Mouse (Mus musculus): Measurements from ENCODE around the gene Epn3. TPM values are rescaled to one million over a fixed set of nuclear protein-coding genes. Genes with fewer than 3 reads are reported as not detected.
A peak's percentile ranks its signal among the peaks of the same experiment; 100 is the strongest.

Gene Epn3
- polyA plus RNA-seq (2014; fragmentation: Nextera tagmentation; extraction: Ambion mirVana) = 0.27 and 0.50 TPM in 2 replicates

DNA sequence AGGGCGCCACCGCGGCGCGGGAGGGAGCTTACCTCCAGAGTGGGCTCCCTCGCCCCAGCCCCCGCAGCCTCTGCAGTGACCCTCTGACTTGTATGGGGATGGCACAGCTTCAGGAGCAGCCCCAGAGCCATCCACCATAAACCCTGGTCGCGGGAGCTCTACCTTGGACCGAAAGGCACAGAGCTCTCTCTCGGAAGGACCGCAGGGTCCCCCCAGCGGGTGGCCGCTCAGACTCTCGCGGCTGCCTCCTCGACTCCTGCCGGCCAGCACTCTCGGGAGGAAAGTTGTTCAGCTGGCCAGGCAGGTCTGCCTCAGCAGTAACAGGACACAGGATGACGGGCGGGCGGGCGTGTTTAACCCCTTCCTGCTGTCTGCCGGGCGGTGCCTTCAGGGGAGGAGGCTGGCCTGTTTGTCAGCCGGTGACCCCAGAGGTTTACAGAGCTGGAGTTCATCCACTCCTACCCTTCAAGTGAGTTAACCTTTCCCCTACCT is at the start of gene Epn3:
TSS of gene Epn3 (minus strand) at position 314 of the 492 bp plus-strand sequence.
- under 1% methylated on average over 23 of the region's 26 CpGs for WGBS

DNA sequence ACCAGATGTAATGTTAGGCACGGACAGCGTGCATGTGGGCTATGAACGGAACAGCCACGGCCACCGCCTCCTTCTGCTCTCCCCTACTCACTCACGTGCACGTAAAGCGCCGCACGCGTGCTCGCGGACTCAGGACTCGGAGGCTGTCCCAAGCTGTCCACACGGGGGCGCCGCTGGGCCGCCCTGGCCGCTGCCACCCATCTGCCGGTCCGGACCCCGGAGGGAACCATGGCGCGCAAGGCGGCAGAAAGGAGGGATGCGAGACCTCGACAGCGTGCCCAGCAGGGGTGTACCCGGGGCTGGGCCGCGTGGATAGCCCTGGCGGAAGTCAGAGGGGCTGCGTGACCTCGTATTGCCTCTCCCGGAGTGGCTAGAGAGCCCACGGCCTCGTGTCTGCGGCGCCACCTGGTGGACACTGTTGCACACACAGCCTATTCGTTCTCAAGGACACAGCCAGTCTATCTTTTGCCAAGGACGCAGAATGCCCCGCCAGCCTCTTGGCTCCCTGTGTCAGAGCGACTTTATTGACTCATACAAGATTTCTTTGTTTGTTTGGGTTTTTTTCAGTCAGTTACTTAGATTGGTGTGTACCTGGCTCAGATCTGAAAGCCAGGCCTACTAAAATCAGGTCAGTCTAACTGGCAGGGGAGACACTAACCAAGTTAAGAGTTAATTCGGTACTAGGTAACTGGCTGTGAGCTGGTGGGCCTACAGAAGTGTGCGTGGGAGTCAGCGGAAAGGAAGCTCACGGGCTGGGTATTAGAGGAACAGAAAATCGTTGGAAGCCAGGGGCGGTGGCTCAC is 49.3 kb upstream of the Epn3 start, which contains the start of gene Rsad1:
TSS of gene Rsad1 (minus strand) at position 368 of the 803 bp plus-strand sequence.
- DNase-seq (ENCODE audit: low spot score, missing footprints) (peak; percentile 100), ATAC-seq (ENCODE audit: low FRiP score) (peak; percentile 92)
- Histone ChIP-seq H3K4me1 (ENCODE audit: control insufficient read depth, insufficient read depth, low read length) (peaks cover 7% of the 10 kb centered on the region), H3K27ac (ENCODE audit: low read depth, low read length) (peak within 1 kb of the TSS; percentile 4; the same call in 1 of the 2 replicates), H3K9me3 (ENCODE audit: control insufficient read depth, low read length) (no peaks in the 10 kb centered on the region), H3K4me3 (ENCODE audit: low read depth, low read length) (peak within 1 kb of the TSS; percentile 44), H3K27me3 (ENCODE audit: control insufficient read depth, insufficient read depth, low read length) (no peaks in the 10 kb centered on the region), H3K4me2 (peak within 1 kb of the TSS; percentile 90), H3K9ac (ENCODE audit: low read length) (peak within 1 kb of the TSS; percentile 44), H3K36me3 (ENCODE audit: control insufficient read depth, insufficient read depth, low read length) (no peaks in the 10 kb centered on the region)
- 5% methylated on average over 49 of the region's 49 CpGs for WGBS

More for the DNA sequence above, at the start of gene Epn3:
- peak; percentile 38; the same call in 1 of the 2 replicates for ATAC-seq (ENCODE audit: low FRiP score)
- Histone ChIP-seq H3K4me2 (peak within 1 kb of the TSS; percentile 57), H3K9ac (ENCODE audit: low read length) (peak within 1 kb of the TSS; percentile 51), H3K4me1 (ENCODE audit: control insufficient read depth, insufficient read depth, low read length) (peaks cover 13% of the 10 kb centered on the region), H3K9me3 (ENCODE audit: control insufficient read depth, low read length) (no peaks in the 10 kb centered on the region), H3K36me3 (ENCODE audit: control insufficient read depth, insufficient read depth, low read length) (no peaks in the 10 kb centered on the region), H3K27me3 (ENCODE audit: control insufficient read depth, insufficient read depth, low read length) (peaks cover 12% of the 10 kb centered on the region; the same call in 1 of the 2 replicates), H3K27ac (ENCODE audit: low read depth, low read length) (no peak within 1 kb of the TSS), H3K4me3 (ENCODE audit: low read depth, low read length) (peak within 1 kb of the TSS; percentile 26)
- peak; percentile 88 for DNase-seq (ENCODE audit: low spot score, missing footprints)

DNA sequence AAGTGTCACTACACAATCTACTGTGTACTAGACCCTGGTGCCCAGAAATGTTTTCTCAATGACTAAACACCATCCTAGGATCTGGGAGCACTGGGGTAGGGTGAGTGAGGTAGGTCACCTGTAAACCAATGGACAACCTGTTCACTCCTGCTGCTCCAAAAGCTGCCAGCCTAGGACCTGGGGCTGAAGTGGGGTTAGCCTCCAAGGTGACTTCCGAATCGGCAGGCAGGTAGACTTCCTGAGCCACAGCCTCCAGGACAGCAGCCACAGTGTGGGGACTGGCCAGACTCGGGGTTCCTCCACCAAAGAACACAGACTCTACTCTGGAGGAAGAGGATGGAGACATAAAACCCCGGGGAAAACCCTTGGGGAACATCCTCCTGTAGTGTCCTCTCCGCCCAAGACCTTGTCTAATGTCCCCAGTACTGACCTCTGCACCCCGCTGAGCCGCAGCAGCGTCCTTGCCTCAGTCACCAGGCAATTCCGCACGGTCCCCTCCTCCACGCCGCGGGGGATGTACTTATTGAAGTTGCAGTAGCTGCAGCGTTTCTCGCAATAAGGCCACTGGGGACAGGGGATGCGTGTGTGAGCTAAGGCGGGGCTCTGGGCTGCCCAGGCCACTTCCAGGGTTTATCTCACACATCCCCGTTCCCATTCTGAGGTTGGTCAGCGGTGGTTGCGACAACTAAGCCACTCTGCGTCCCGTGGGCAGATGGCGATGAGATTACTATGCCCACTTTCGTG is 48.4 kb upstream of the Epn3 start:
- peak; percentile 47 for ATAC-seq (ENCODE audit: low FRiP score)
- Histone ChIP-seq H3K4me1 (ENCODE audit: control insufficient read depth, insufficient read depth, low read length) (peaks cover 7% of the 10 kb centered on the region), H3K9ac (ENCODE audit: low read length) (peak overlapping the region; percentile 44), H3K36me3 (ENCODE audit: control insufficient read depth, insufficient read depth, low read length) (no peaks in the 10 kb centered on the region), H3K9me3 (ENCODE audit: control insufficient read depth, low read length) (no peaks in the 10 kb centered on the region), H3K4me3 (ENCODE audit: low read depth, low read length) (peak overlapping the region; percentile 44), H3K27me3 (ENCODE audit: control insufficient read depth, insufficient read depth, low read length) (no peaks in the 10 kb centered on the region), H3K4me2 (peak overlapping the region; percentile 90), H3K27ac (ENCODE audit: low read depth, low read length) (peak overlapping the region; percentile 4; the same call in 1 of the 2 replicates)
- 14% methylated on average over 24 of the region's 24 CpGs for WGBS
- no peak for DNase-seq (ENCODE audit: low spot score, missing footprints)

DNA sequence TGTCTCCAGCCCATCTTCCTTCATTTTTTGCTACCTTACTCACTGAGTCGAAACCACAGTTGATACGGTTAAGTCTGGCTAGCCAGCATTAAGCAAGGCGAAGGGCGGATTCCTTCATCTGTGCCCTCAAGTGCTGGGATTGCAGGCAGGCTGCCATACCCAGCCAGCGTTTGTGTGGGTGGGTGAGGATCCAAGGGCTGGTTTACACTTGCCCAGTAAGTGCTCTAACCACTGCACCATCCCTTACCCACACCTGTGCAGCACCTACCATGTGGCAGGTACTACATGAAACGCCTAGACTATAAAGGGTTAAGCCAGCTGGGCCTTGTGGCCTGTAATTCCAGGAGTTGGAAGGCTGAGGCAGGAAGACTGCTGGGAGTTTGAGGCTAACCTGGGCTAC is 47.5 kb upstream of the Epn3 start:
- no peaks in the 10 kb centered on the region for H3K9me3 ChIP-seq (ENCODE audit: control insufficient read depth, low read length)
- H3K9ac ChIP-seq (ENCODE audit: low read length) = no peak overlapping the region
- no peaks in the 10 kb centered on the region for H3K36me3 ChIP-seq (ENCODE audit: control insufficient read depth, insufficient read depth, low read length)
- H3K4me1 ChIP-seq (ENCODE audit: control insufficient read depth, insufficient read depth, low read length) = peaks cover 7% of the 10 kb centered on the region
- no peaks in the 10 kb centered on the region for H3K27me3 ChIP-seq (ENCODE audit: control insufficient read depth, insufficient read depth, low read length)
- H3K4me2 ChIP-seq = no peak overlapping the region
- no peak for ATAC-seq (ENCODE audit: low FRiP score)
- no peak for DNase-seq (ENCODE audit: low spot score, missing footprints)
- H3K27ac ChIP-seq (ENCODE audit: low read depth, low read length) = no peak overlapping the region
- no peak overlapping the region for H3K4me3 ChIP-seq (ENCODE audit: low read depth, low read length)
- WGBS = 94% methylated on average over 6 of the region's 6 CpGs

DNA sequence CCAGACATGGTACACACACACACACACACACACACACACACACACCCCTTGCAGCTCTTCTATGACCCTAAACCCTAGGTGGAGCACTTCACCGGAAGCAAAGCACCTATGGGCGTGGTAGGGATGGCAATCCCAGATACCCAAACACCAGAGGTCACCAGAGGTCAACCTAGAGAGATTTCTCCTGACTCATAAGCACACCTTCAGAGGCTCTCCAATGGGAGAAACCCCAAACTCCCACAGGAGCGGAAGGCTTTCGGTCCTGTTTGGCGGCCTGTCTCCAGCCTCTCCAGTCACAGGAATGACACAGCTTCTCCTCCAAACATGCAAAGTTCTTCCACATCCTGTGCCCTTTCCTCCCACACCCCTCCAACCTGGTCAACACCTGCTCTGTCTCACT is 46.6 kb upstream of the Epn3 start:
- WGBS = 100% methylated on average over 5 of the region's 5 CpGs
- no peaks in the 10 kb centered on the region for H3K27me3 ChIP-seq (ENCODE audit: control insufficient read depth, insufficient read depth, low read length)
- no peak overlapping the region for H3K4me3 ChIP-seq (ENCODE audit: low read depth, low read length)
- H3K9ac ChIP-seq (ENCODE audit: low read length) = no peak overlapping the region
- H3K4me2 ChIP-seq = no peak overlapping the region
- no peaks in the 10 kb centered on the region for H3K9me3 ChIP-seq (ENCODE audit: control insufficient read depth, low read length)
- no peak overlapping the region for H3K27ac ChIP-seq (ENCODE audit: low read depth, low read length)
- peaks cover 7% of the 10 kb centered on the region for H3K4me1 ChIP-seq (ENCODE audit: control insufficient read depth, insufficient read depth, low read length)
- H3K36me3 ChIP-seq (ENCODE audit: control insufficient read depth, insufficient read depth, low read length) = no peaks in the 10 kb centered on the region
- no peak for ATAC-seq (ENCODE audit: low FRiP score)
- DNase-seq (ENCODE audit: low spot score, missing footprints) = no peak

DNA sequence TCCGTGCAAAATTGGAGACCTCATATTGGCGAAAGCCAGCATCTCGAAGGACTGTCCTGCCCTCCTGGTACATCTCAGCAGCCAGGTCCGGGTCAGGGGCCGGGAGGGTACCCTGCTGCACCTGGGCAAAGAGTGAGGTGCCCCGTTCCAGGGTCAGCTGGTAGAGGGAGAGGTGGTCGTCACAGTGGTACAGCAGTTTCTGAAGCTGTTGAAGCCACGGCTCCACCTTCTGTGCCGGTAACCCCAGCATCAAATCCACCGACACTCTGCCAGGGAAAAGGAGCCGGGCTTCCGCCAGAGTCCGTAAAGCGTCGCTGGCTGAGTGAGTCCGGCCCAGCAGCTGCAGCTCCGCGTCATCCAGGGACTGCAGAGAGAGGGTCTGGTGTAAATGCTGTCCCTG is 44.6 kb upstream of the Epn3 start:
- 53% methylated on average over 18 of the region's 18 CpGs for WGBS
- peak; percentile 84 for DNase-seq (ENCODE audit: low spot score, missing footprints)
- no peak for ATAC-seq (ENCODE audit: low FRiP score)
- H3K27me3 ChIP-seq (ENCODE audit: control insufficient read depth, insufficient read depth, low read length) = no peaks in the 10 kb centered on the region
- H3K4me1 ChIP-seq (ENCODE audit: control insufficient read depth, insufficient read depth, low read length) = peaks cover 7% of the 10 kb centered on the region
- H3K4me3 ChIP-seq (ENCODE audit: low read depth, low read length) = no peak overlapping the region
- no peaks in the 10 kb centered on the region for H3K9me3 ChIP-seq (ENCODE audit: control insufficient read depth, low read length)
- H3K27ac ChIP-seq (ENCODE audit: low read depth, low read length) = no peak overlapping the region
- no peaks in the 10 kb centered on the region for H3K36me3 ChIP-seq (ENCODE audit: control insufficient read depth, insufficient read depth, low read length)
- peak overlapping the region; percentile 10; the same call in 1 of the 2 replicates for H3K4me2 ChIP-seq
- no peak overlapping the region for H3K9ac ChIP-seq (ENCODE audit: low read length)

DNA sequence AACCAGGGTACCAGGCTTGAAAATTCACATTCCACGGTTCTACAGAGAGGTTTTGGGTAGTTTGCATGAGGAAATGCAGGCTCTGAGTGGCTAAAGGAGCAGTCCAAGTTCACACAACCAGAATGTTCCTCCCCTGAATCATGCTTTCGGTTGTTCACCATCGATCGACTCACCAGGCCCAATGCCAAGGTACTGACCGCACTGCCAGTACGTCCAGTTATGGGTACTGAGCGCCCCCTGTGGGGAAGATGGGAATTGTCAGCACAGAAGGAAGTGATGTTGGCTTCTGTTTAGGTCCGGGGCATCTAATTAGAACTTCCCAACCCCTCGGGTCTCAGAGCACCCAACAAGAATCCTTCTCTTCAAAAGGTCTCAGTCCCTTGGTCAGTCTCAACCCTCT is 44.2 kb upstream of the Epn3 start:
- no peak overlapping the region; the same call in 1 of the 2 replicates for H3K4me2 ChIP-seq
- no peak overlapping the region for H3K4me3 ChIP-seq (ENCODE audit: low read depth, low read length)
- no peak overlapping the region for H3K27ac ChIP-seq (ENCODE audit: low read depth, low read length)

DNA sequence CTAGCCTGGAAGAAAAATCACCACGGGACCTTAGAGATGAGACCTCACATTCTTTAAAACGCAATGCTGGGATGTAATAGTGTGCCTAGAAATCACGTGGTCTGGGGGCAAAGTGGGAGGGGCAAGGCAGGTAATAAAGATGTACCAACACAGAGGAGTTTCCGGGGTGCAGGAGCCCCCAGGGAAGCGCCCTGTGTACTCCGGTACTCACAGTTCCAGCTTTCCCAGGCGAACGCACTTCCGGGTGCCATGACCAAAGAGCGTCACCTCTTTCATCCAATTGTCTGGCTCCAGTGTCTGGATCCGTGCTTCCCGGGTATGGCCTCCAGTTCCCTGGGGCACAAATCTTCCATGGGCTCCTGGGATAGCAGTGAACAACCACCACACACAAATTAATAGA is 43.6 kb upstream of the Epn3 start:
- no peaks in the 10 kb centered on the region for H3K27me3 ChIP-seq (ENCODE audit: control insufficient read depth, insufficient read depth, low read length)
- H3K4me2 ChIP-seq = no peak overlapping the region
- H3K9me3 ChIP-seq (ENCODE audit: control insufficient read depth, low read length) = no peaks in the 10 kb centered on the region
- no peaks in the 10 kb centered on the region for H3K36me3 ChIP-seq (ENCODE audit: control insufficient read depth, insufficient read depth, low read length)
- no peak overlapping the region for H3K4me3 ChIP-seq (ENCODE audit: low read depth, low read length)
- H3K27ac ChIP-seq (ENCODE audit: low read depth, low read length) = no peak overlapping the region
- peaks cover 3% of the 10 kb centered on the region for H3K4me1 ChIP-seq (ENCODE audit: control insufficient read depth, insufficient read depth, low read length)
- 87% methylated on average over 12 of the region's 12 CpGs for WGBS
- ATAC-seq (ENCODE audit: low FRiP score) = no peak
- no peak overlapping the region for H3K9ac ChIP-seq (ENCODE audit: low read length)
- DNase-seq (ENCODE audit: low spot score, missing footprints) = peak; percentile 54

More for the DNA sequence above, 44.2 kb upstream of the Epn3 start:
- Histone ChIP-seq H3K9me3 (ENCODE audit: control insufficient read depth, low read length) (no peaks in the 10 kb centered on the region), H3K27me3 (ENCODE audit: control insufficient read depth, insufficient read depth, low read length) (no peaks in the 10 kb centered on the region), H3K36me3 (ENCODE audit: control insufficient read depth, insufficient read depth, low read length) (no peaks in the 10 kb centered on the region), H3K4me1 (ENCODE audit: control insufficient read depth, insufficient read depth, low read length) (peaks cover 7% of the 10 kb centered on the region), H3K9ac (ENCODE audit: low read length) (no peak overlapping the region)
- WGBS = 29% methylated on average over 9 of the region's 9 CpGs
- DNase-seq (ENCODE audit: low spot score, missing footprints) (peak; percentile 92), ATAC-seq (ENCODE audit: low FRiP score) (0 out of 2 replicates have a peak, but pooled peaks have one; percentile 22)
